Mouse (Mus musculus) small intestine, adult 2 months (tissue): ENCODE results near the gene Adamts6. TPM values are rescaled to one million over a fixed set of nuclear protein-coding genes. Genes with fewer than 3 reads are reported as not detected.

Experiments
- H3K27ac ChIP-seq: fragments of 200-500 bp; 2 replicates; pipeline ENCODE4 v1.5.1; 2012; ENCODE audit warnings: low read depth, low read length, control low read depth, inconsistent platforms; ENCODE audit not compliant: insufficient read depth
- H3K27me3 ChIP-seq: fragments of 200-500 bp; 2 replicates; pipeline ENCODE4 v1.6.1; 2012; ENCODE audit warnings: mild to moderate bottlenecking, moderate library complexity, low read length, inconsistent platforms; ENCODE audit not compliant: control insufficient read depth, insufficient read depth
- H3K36me3 ChIP-seq: fragments of 200-500 bp; 2 replicates; pipeline ENCODE4 v1.6.1; 2012; ENCODE audit warnings: mild to moderate bottlenecking, low read length, control low read depth, inconsistent platforms; ENCODE audit not compliant: control insufficient read depth, insufficient read depth
- H3K4me1 ChIP-seq: fragments of 200-500 bp; 2 replicates; pipeline ENCODE4 v1.6.1; 2012; ENCODE audit warnings: low read length, inconsistent platforms, mixed read lengths; ENCODE audit not compliant: control insufficient read depth, insufficient read depth, insufficient read length
- H3K4me3 ChIP-seq: fragments of 200-500 bp; 2 replicates; pipeline ENCODE4 v1.5.1; 2012; ENCODE audit warnings: low read depth, mild to moderate bottlenecking, control low read depth, inconsistent platforms, low read length, moderate library complexity
- CTCF ChIP-seq: fragments of 200-500 bp; IDR thresholded peaks from 2 replicates; pipeline ENCODE4 v1.5.1; 2012; ENCODE audit warnings: low read depth, mild to moderate bottlenecking, control low read depth, inconsistent platforms, low read length, moderate library complexity, mixed read lengths; ENCODE audit not compliant: insufficient replicate concordance, insufficient read length; ENCODE audit errors: extremely low read depth
- POLR2A ChIP-seq: fragments of 200-500 bp; IDR thresholded peaks from 2 replicates; pipeline ENCODE4 v1.6.1; 2012; ENCODE audit warnings: low read depth, mild to moderate bottlenecking, control low read depth, inconsistent platforms, low read length, moderate library complexity
- WGBS: fragments of 180-500 bp; shearing (Covaris S2); methylation state at CpG from one replicate; pipeline ENCODE4 v1.1.7; 2018; 5-methylcytosine and 5-hydroxymethylcytosine counted together
- polyA plus RNA-seq: library from polyadenylated mRNA; depleted of rRNA; stranded (reverse); fragments of >200 nt; gene quantifications from 2 replicates; pipeline ENCODE4 v1.2.3, GENCODE M21; 2012; rRNA removed

The Adamts6 gene
- polyA plus RNA-seq, 1 experiment: 0.68 TPM

GRCm38 (mm10) chr13:104531841-104532240 lies 244.2 kb downstream of the Adamts6 start:
- Histone ChIP-seq H3K4me3 (no peak overlapping the region), H3K36me3 (no peaks in the 10 kb centered on the region), H3K4me1 (no peaks in the 10 kb centered on the region), H3K27me3 (no peaks in the 10 kb centered on the region), H3K27ac (no peak overlapping the region)
- WGBS: 91% methylated on average over 8 of the region's 8 CpGs
- TF ChIP-seq CTCF: no peak
- no peak for TF ChIP-seq POLR2A

DNA sequence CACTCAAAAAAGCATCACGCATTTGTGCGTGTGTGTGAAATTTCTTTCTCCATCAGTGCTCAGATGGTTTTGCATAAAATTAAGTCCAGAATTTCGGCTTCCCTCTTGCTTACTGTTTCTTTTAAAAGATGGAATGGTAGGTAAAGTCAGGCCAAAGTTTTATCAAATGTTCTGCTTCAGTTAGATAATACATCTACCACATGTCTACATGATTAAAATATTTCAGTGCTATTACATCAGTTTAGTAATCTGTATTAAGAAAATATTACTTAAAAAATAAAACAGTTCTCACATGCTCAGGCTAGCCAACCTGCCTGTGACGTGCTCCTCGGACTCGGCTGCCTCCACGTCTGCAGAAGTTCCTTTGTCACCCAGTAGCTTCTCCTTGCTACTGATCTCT lies 245.1 kb downstream of the Adamts6 start:
- Histone ChIP-seq H3K4me3 (no peak overlapping the region), H3K4me1 (no peaks in the 10 kb centered on the region), H3K36me3 (no peaks in the 10 kb centered on the region), H3K27me3 (no peaks in the 10 kb centered on the region), H3K27ac (no peak overlapping the region)
- WGBS: 91% methylated on average over 7 of the region's 7 CpGs
- TF ChIP-seq POLR2A (no peak), CTCF (no peak)

- no peak for TF ChIP-seq CTCF
- no peak for TF ChIP-seq POLR2A
- H3K36me3 ChIP-seq: no peaks in the 10 kb centered on the region
- H3K4me1 ChIP-seq: no peaks in the 10 kb centered on the region
- WGBS: 45% methylated on average over 7 of the region's 7 CpGs
- H3K27ac ChIP-seq: no peak overlapping the region
- H3K27me3 ChIP-seq: no peaks in the 10 kb centered on the region
- no peak overlapping the region for H3K4me3 ChIP-seq
Measured at GRCm38 (mm10) chr13:104533806-104534495, 246.3 kb downstream of the Adamts6 start.

DNA sequence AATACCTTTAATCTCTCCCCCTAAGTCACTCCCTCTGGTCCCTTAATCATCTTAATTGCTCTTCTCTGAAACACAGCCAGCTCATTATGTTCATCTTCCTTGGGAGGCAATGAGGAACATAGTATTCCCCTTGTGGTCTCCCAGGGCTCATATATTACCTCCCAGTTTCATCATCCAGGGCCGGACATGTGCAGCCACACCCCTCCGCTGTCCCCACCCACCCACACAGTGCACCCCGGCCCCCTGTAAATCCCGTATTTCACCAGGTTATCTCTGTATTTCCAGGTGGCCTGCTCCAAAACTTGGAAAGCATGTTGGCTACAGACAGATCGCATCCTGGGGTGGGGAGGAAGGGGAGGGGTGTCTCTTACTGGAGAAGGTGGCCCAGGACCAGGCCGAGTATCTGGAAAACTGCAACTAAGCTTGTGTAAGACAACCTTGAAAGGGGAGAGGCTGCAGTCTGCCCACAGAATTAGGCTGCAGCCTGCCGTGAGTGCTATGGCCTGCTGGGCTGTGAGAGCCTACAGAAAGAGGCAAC lies 253.3 kb downstream of the Adamts6 start:
- H3K36me3 ChIP-seq: no peaks in the 10 kb centered on the region
- 35% methylated on average over 7 of the region's 7 CpGs for WGBS
- H3K4me1 ChIP-seq: no peaks in the 10 kb centered on the region
- H3K4me3 ChIP-seq: no peak overlapping the region
- H3K27me3 ChIP-seq: no peaks in the 10 kb centered on the region
- H3K27ac ChIP-seq: no peak overlapping the region
- no peak for TF ChIP-seq POLR2A
- TF ChIP-seq CTCF: no peak

DNA sequence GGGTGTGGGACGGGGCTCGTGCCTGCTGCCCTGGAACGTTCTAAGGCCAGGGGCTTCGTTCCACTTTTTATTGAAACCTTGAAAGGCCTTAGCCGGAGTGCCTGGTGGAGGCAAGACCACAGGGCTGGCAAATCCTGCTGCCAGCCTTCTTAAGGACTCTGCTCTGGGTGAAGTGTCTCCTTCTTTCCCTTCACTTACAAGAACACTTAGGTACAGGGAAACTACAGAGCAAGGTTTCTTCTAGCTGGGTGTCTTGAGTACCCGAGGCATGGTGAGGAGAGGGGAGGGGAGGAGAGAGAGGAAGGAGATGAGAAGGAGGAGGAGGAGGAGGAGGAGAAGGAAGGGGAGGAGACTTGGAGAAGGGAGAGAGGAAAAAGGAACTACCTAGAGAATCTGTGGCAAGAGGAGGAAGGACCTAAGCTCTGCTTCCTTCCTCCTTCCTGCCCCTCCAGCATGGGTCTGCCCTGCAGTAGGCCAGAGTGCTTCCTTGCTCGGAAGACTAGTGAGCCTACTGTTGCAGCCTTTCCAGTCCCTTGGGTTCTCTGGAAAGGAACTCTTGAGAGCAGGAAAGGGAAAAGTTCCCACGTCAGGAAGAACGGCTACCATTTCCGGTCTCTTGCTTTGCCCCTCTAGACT lies 254.6 kb downstream of the Adamts6 start:
- Histone ChIP-seq H3K27me3 (no peaks in the 10 kb centered on the region), H3K36me3 (no peaks in the 10 kb centered on the region), H3K4me1 (no peaks in the 10 kb centered on the region), H3K4me3 (no peak overlapping the region), H3K27ac (peak overlapping the region; percentile 68)
- TF ChIP-seq POLR2A: no peak
- no peak for TF ChIP-seq CTCF
- WGBS: 76% methylated on average over 10 of the region's 10 CpGs

DNA sequence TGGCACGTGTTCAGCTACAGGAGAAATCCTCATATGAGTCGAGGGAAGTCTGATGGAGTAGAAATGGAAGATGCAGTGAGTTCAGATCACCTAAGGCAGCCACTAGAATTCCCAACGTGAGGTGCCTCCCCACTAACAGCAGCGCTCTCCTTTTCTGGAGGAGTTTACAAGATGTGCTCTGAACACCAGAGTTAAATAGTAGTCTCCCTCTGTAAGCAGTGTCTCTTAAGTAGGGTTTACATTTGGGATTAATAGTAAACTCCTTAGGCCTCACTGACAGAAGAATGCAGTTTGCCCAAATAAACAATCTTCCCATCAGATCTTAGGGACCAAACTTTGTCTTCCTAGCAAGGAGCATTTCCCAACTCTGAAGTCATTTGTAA lies 255.1 kb downstream of the Adamts6 start:
- peak overlapping the region; percentile 68 for H3K27ac ChIP-seq
- H3K4me3 ChIP-seq: no peak overlapping the region
- no peak for TF ChIP-seq CTCF
- TF ChIP-seq POLR2A: no peak
- no peaks in the 10 kb centered on the region for H3K4me1 ChIP-seq
- H3K27me3 ChIP-seq: no peaks in the 10 kb centered on the region
- WGBS: 47% methylated on average over 4 of the region's 4 CpGs
- no peaks in the 10 kb centered on the region for H3K36me3 ChIP-seq

Other genes starting within 250 kb of the Adamts6 start
- gene Nln, start 178.2 kb upstream of the Adamts6 start, polyA plus RNA-seq: 2.0 and 3.1 TPM in 2 replicates
- 0.47 and 0.48 TPM in 2 replicates for gene Sgtb, start 178.1 kb upstream of the Adamts6 start, polyA plus RNA-seq
- gene Trappc13, start 109.4 kb upstream of the Adamts6 start, polyA plus RNA-seq: 1.7 and 4.6 TPM in 2 replicates
- 0.32 and 0.39 TPM in 2 replicates for gene Trim23, start 109.0 kb upstream of the Adamts6 start, polyA plus RNA-seq
- 0.11 TPM in 1 of 2 replicates, not detected in the other for gene Cenpk, start 59.2 kb upstream of the Adamts6 start, polyA plus RNA-seq
- 0.25 and 0.27 TPM in 2 replicates for gene Ppwd1, start 59.0 kb upstream of the Adamts6 start, polyA plus RNA-seq